Mouse (Mus musculus): ENCODE results near the gene Cnga3. TPM values are rescaled to one million over a fixed set of nuclear protein-coding genes. Genes with fewer than 3 reads are reported as not detected.
A peak's percentile ranks its signal among the peaks of the same experiment; 100 is the strongest.

Gene Cnga3
- under 1 TPM; 0.86 to 0.87 TPM for total RNA-seq (2021)

DNA sequence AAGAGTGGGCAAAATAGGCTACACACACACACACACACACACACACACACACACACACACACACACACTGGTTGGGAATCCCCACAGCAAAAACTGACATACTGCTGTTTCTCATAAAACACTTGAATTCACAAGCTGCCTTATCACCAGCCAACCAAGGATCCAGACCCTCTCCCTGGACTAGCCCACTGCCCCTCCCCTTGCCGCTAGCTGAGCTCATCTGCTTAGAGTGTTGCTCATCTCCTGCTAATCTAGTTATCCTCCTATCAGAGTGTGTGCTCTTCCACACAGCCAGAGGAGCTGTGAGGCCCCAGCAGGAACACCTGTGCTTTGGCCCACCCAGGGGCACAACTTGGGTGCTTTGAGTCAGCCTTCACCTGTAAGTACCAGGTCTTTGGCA lies at the start of gene Cnga3:
Gene Cnga3, plus strand, starts transcription at position 291 of the 400 bp plus-strand sequence.
- intact Hi-C loops (cut with DNase I), result no loop called here
- no peak for DNase-seq

GRCm38 (mm10) chr1:37166066-37166465 lies 48.2 kb upstream of the Cnga3 start:
- no peak for DNase-seq
- intact Hi-C loops (cut with DNase I), result no loop called here

DNA sequence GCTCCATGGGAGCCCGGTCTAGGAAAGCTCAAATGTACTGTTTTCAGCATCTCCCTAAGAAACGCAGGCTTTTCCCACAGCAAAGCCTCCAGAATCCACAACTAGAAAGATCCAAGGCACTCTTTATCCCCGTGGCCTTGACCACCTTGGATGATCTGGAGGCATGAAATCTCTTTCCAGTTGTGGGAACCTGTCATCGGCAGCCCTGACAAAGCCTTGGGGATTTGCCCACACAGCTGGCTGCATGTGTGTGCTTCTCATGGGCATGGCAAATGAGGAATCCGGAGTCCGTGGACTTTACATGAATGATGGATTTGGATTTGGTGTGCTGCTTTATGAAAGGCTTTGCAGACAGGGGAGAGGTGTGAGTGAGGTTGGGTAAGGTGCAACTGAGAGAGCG lies 46.3 kb upstream of the Cnga3 start:
- DNase-seq, result no peak
- intact Hi-C loops (cut with DNase I), result no loop called here

DNA sequence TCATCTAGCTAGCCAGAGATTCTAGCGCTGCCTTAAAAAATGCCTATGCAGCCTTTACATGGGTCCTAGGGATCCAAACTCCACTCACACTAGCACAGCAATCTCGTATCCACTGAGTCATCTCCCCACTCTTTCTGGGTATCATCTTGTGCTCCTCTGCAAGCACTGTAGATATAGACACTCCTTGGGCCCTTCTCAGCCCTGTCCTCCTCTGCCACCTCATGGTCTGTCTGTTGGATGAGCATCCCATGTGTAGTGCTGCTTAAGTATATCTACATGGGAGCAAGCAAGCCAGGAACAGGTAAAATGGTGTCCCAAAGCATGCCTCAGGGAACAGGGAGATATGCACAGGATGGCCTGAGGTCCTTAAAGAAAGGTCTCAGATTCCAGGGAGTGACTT lies 36.4 kb upstream of the Cnga3 start:
- intact Hi-C loops (cut with DNase I), result no loop called here
- no peak for DNase-seq

- intact Hi-C loops (cut with DNase I), result no loop called here
- no peak for DNase-seq
Observed at GRCm38 (mm10) chr1:37179852-37180251, 34.4 kb upstream of the Cnga3 start.

DNA sequence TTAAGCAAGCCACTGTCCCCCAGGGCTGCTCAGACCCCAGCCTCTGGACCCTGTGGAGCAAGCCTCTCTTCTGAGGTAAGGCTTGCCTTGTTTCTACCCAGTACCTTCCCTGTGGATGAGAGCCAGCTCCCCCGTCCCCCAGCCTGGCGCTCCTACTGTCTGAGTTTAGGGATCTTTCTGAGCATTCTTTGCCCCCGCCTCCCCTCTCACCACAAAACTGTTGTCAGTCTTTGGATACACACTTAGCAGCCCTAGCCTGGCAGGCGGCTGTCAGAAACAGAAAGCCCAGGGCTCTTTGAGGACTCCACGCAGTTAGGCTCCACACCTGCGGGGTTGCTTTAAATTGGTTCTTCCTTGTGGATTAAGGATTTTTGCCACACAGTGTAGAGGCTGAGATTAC lies 27.2 kb upstream of the Cnga3 start:
- DNase-seq, result no peak
- intact Hi-C loops (cut with DNase I), result no loop called here

DNA sequence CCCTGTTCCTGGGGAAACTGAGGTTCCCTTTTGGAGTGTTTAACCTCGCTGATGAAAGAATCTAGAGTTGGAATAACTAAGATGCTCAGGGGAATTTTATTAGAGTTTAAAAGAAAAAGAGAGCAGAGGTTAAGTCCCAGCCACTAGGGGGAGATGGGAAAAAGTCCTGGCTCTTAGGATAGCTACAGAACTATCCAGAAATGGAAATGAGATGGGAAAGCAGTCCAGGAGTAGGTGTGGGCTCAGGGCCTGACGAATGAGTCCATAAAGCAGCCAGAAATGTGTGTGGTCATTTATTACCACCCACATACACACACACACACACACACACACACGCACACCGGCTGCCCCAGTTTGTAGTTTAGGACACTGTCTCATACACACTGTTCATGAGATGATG lies 19.6 kb upstream of the Cnga3 start:
- intact Hi-C loops (cut with DNase I), result loop anchor here (2.0 to 5.0 kb wide), 2 partner anchors 56 to 412 kb away; no protein-coding TSS in a partner anchor
- DNase-seq, result no peak

DNA sequence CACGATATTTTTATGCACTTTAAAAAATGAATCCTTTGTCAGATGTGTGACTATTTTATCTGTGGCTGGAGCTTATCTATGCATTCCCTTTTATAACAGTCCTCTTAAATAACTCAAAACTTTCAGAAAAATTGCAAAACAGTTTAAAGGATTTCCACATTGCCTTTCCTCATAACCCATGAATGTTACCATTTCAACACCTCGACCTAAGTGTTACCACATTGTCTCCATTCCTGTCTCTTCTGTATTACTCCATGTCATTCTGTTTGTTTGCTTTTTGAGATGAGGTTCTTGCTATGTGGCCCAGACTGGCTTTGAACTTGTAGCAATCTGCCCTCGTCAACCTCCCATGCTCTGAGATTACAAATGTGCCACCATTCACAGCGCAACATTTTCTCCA lies 12.8 kb upstream of the Cnga3 start:
- DNase-seq, result no peak
- intact Hi-C loops (cut with DNase I), result no loop called here

DNA sequence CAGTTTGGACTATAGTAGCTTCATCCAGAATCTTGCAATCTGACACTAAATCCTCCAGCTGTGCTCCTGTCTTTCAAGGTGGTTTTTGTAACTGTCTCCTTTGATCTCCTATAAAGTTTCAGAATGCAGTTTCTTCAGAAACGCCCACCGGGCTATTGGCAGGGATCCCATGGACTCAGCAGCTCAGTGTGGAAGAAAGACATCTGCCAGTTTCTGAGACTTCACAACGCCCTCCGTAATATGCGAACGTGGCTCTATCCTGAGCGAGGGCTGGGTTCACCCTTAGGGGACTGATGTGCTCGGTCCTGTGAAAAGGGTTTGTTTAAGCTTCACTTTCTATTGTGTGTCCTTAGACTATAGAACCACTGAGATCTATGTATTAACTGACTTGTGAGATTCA lies 6.5 kb upstream of the Cnga3 start:
- intact Hi-C loops (cut with DNase I), result no loop called here

DNA sequence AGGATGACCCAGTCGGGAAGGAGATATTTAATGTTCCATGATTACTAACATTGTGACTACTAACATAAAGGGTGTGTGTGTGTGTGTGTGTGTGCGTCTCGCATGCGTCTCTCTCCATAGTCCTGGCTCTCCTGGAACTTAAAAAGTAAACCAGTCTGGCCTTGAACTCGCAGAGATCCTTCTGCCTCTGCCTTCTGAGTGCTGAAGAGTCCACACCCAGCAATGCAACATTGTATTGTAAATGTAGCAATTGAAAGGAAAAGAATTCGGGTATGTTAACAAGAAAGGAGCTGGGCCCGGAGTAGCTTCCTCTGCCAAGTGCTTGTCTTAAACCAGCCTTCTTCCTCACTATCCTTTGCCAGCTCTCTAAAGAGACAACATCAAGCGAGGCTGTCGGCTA lies 1.9 kb upstream of the Cnga3 start:
- intact Hi-C loops (cut with DNase I), result no loop called here
- no peak for DNase-seq

More for the DNA sequence above, 6.5 kb upstream of the Cnga3 start:
- DNase-seq, result no peak

DNA sequence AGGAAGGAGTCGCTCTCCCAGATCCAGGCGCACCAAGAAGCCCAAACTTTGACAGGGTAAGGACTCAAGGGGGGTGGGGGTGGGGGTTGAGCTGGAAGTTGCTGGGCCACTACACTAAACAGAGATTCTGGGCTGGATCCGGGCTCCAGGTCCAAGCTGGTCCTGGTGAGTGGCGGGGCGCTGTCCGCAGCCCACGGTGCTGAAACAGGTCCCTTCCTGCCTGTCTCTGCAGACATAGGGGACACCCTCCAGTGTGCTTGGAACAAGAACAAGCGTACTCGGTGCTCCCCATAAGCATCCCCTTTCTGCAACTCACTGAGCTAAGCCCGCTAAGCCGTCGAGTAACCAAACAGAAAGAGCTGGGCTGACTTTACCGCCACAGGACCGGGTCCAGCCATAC lies 4.2 kb downstream of the Cnga3 start:
- peak; percentile 31 to 60 for DNase-seq
- intact Hi-C loops (cut with DNase I), result no loop called here

DNA sequence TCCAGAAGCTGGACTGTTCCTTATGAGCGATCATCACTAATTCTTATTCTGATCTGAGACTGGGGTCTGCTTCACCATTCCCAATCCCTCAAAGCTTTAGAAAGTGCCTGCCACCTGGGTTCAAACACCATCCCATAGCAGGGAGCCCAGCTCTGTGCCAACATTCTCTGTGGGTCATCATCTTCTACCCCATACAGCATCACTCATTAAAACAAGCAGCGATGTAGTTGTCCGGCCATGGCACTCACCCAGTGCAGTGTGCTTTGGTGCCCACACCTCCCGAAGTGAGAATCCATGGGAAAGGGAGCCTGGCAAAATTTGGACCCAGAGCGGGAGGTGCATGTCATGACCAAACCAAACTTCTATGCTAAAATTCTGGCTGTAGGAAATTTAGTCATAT lies 5.4 kb downstream of the Cnga3 start:
- intact Hi-C loops (cut with DNase I), result no loop called here
- no peak for DNase-seq

- intact Hi-C loops (cut with DNase I), result no loop called here
- DNase-seq, result no peak
Observed at GRCm38 (mm10) chr1:37220134-37220907, 6.1 kb downstream of the Cnga3 start.

- intact Hi-C loops (cut with DNase I), result no loop called here
- DNase-seq, result no peak
Observed at GRCm38 (mm10) chr1:37222002-37222401, 7.8 kb downstream of the Cnga3 start.

DNA sequence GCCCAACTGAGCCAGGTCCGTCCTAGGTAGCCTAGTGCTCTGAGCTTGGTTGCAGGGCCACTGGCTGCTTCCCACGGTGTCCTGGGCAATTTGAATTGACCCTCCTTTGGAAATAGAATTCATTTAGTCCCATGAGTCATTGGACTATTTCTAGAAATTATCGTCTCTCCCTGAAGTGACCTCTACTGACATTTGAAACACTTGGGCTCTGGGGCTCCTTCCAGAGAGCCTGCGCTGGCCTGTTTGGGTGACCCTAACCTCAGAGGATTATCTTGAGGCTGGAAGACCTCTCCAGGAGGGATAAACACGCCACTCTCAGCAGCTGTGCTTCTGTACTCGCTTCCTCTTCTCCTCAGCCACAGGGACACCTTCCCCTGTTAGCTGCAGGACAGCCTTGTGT lies 16.2 kb downstream of the Cnga3 start:
- DNase-seq, result peak in 1 of 2 experiments; percentile 17
- intact Hi-C loops (cut with DNase I), result no loop called here

- DNase-seq, result peak; percentile 12 to 29
- intact Hi-C loops (cut with DNase I), result no loop called here
Observed at GRCm38 (mm10) chr1:37231295-37231701, 17.1 kb downstream of the Cnga3 start.

DNA sequence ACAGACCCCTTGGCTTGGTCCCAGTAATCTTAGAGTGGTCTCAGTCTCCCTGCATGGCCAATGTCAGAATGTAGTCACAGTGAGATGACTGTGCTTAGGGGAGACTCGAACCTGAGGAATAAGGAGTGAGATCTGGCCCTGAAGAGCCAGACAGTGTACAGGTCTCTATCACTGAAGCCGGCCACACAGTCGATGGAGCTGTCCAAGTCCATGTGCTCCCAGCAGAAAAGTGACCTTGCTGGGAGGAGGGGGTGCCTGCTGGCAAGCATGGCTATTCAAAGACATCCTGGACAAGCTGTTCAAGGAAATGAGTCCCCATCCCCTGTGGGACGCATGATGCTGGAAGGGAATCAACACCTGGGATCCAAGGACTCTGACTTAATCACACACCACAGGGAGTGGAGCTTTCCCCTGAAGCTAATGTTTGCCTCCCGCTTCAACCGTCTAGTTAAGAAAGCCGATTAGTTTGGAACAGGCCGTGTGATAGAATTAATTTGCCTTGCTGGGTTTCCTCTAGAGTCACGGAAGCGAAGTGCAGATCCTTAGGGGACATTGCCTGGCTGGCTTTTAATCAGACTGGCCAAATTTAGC lies 24.9 kb downstream of the Cnga3 start:
- intact Hi-C loops (cut with DNase I), result no loop called here
- no peak for DNase-seq

DNA sequence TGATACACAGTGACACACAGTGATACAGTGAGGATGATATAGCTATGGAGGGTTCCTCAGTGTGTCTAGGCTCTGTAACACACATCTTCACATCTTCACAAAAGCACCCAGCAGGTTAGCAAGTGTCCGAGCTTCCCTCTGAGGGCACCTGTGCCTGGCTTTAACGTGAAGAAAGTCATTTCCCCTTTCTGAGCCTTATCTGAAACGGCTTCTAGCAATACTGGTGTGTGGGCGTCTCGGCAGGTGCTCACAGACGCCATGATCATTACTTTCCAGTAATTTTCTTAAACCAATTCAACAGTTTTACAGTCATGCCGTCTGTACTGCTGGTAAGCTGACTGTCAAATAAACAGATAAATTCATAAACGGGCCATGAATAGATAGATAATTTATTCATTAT lies 28.0 kb downstream of the Cnga3 start:
- intact Hi-C loops (cut with DNase I), result no loop called here
- no peak for DNase-seq

DNA sequence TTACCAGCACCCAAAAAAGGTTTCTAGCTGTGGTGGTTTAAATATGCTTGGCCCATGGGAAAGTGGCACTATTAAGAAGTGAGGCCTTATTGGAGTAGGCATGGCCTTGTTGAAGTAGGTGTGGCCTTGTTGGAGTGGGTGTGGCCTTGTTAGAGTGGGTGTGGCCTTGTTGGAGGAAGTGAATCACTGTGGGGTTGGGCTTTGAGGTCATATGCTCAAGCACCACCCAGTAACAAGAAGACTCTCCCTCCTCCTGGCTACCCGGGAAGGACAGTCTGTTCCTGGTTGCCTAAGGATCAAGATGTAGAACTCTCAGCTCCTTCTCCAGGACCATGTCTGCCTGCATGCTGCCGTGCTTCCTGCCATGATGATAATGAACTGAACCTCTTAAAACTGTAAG lies 32.2 kb downstream of the Cnga3 start:
- no peak for DNase-seq
- intact Hi-C loops (cut with DNase I), result no loop called here

DNA sequence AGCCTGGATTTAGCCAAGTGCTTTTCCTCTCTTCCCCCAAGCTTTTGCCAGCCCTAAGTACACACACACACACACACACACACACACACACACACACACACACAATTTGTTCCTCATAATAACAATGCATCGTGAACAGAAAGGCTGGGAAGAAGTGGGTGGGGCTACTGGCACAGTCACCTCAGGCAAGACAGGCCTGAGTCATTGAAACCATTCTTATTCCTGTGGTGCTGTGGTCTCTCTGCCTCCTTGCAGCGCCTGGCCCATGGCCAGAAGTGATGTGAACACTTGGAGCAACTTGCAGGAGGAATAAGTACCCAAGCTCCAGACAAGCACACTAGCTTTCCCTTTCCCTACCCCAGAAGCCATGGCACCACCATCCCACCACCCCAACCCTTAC lies 34.2 kb downstream of the Cnga3 start:
- intact Hi-C loops (cut with DNase I), result no loop called here
- peak; percentile 12 to 23 for DNase-seq

DNA sequence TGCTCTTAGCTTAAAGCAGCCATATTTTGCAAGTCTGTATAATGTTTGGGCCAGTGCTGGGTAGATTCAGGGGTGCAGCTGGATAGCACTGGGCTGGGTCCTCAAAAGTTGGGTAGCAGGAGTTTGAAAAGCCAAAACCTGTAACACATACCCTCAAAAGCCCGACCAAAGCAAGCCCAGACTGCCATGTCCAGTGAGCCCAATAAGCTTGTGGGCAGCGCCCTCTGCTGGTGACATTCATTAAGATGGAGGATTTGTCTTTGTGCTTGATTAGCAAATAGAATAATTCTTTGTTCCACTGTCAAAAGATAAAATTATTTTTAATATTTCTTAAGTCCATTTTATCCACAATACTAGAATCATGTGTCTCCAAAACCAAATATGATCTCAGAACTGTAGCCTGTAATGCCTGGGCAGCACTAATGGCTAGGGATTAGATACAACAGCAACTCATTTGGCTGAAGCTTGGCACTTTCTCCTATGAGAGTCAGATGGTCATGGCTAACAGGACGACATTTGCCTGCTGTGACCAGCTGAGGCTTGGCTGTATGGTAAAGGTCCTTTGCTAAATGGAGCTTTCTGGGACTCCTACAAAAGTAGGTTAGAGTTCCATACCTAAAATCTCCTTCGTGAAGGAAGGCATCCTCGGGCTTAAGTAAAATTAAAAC lies 36.5 kb downstream of the Cnga3 start:
- DNase-seq, result peak; percentile 79 to 87
- intact Hi-C loops (cut with DNase I), result loop anchor here (1.0 to 2.0 kb wide), 3 partner anchors 56 to 513 kb away; no protein-coding TSS in a partner anchor

DNA sequence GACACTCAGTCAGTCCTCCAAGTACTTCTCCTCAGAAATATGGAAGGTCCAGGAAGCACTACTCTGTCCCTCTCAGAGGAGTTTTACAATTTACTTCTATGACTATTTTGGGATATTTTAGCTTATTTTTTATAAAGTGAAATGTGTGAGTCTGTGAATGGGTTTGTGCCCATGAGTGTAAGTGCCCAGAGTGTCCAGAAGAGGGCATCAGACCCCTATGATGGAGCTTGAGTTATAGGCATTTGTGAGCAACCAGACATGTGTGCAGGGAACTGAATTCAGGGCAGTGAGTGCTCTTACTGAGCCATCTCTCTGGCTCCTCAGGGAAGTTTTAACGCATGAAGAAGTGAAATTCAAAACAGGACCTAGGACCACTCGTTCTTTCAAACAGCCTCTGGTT lies 44.2 kb downstream of the Cnga3 start:
- intact Hi-C loops (cut with DNase I), result no loop called here
- no peak for DNase-seq
